Mouse (Mus musculus): ENCODE results near the gene Olig3.

DNA sequence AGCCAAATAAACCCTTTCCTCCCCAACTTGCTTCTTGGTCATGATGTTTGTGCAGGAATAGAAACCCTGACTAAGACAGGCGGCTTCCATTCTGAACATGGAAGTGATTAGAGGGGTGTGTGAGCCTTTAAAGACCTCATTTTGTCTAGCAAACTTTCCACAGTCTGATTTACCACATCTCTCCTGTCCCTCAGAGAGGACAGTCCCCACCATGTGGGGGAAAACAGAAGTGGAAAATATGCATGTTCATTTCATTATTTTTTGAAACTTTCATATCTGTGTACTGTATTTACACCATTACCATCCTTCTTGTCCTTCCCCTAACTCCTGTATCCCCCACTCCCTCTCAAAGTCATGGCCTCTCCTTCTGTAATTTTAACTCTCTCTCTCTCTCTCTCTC, 49.6 kb downstream of the Olig3 start:
- TF ChIP-seq CTCF (IDR thresholded peaks at IDR 0.05; ENCODE audit: low read depth, low read length) (no peak), POLR2A (IDR thresholded peaks at IDR 0.05; ENCODE audit: extremely low read depth, insufficient read depth, low read length) (no peak)
